19 mouse cellular contexts compared by ENCODE assay signal in the genomic region with DNA sequence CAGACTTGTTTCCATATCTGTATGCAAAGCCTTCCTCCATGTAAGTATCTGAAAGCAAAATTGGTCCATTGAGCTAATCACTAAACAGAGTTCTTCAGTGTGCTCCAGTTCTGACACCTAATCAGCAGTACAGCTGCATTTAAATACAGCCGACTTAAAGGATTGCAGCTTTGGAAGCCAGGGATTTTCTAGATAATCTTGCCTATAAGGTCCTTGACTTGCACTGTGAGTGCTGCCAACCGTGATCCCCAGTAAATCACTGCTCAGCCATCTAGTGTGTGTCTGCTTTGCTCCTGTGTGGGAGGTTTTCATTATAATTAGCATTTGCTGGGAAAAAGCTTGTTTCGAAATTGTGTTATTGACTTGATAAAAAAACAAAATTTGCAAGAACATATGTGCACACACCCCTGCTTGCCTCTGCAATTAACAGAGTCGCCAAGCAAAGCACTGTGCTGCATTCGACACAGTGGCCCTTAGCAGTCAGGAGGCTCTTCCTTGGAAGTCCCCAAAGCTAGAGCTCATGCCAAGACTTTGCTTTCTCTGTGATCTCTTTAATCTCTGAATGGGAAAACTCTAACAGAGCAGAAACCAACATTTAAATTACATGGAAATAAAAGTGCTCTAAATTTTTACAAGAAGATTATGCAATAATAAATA.
DNase-seq lines count a peak whose midpoint lies in the region; ATAC-seq and TF ChIP-seq lines count a peak whose summit lies in the region.
"Had no signal": no experiment of that assay in that cellular context is flagged by ENCODE, and none has a peak within 500 bp of the region (broad histone marks: within the 10 kb centered on the region; RNA-seq: fewer than 3 reads in every experiment).

No protein-coding gene starts in this region.

- peak; percentile 30 for DNase-seq in embryonic facial prominence, embryonic 14.5 days (ENCODE audit: low spot score)
- no peak for DNase-seq in embryonic facial prominence, embryonic 10.5 days (ENCODE audit: low spot score)
- peak; percentile 51 for DNase-seq in lung, embryonic 14.5 days
- DNase-seq in lung, adult 18-20 months: no peak
- DNase-seq in retina, adult 2 months (ENCODE audit: low read depth, low spot score): peak; percentile 51
- DNase-seq in right cerebral cortex, postnatal 14 days: no peak
- no peak for DNase-seq in kidney, adult 9 months
- DNase-seq: adrenal gland, postnatal 10 days; cerebellum, adult 9-10 months; embryo, embryonic 11 days; heart, postnatal 14 days; kidney, adult 18-20 months; liver; lung, adult 2 months; spleen, adult 18-20 months had no signal

- H3K4me1 ChIP-seq in embryonic facial prominence, embryonic 14.5 days (ENCODE audit: control insufficient read depth, insufficient read depth, low read length): no peaks in the 10 kb centered on the region
- H3K4me1 ChIP-seq in embryonic facial prominence, embryonic 10.5 days: peaks cover 6% of the 10 kb centered on the region; the same call in 1 of the 2 replicates
- H3K4me1 ChIP-seq in lung, embryonic 14.5 days (ENCODE audit: insufficient read depth): no peaks in the 10 kb centered on the region
- H3K4me1 ChIP-seq in forebrain, embryonic 16.5 days (replicated peaks; ENCODE audit: control insufficient read depth, insufficient read depth, low read length): peaks cover 8% of the 10 kb centered on the region
- H3K4me1 ChIP-seq: hindbrain, embryonic 15.5 days; stomach, embryonic 15.5 days had no signal

- H3K4me3 ChIP-seq in embryonic facial prominence, embryonic 14.5 days (ENCODE audit: low read depth, low read length): no peak overlapping the region
- no peak overlapping the region for H3K4me3 ChIP-seq in embryonic facial prominence, embryonic 10.5 days
- H3K4me3 ChIP-seq in lung, embryonic 14.5 days (ENCODE audit: low read depth, low read length): no peak overlapping the region
- H3K4me3 ChIP-seq in forebrain, embryonic 16.5 days (replicated peaks; ENCODE audit: low read length): no peak overlapping the region
- H3K4me3 ChIP-seq: erythroblast, embryonic 14.5 days; hindbrain, embryonic 15.5 days; stomach, embryonic 15.5 days had no signal

- 66% methylated on average over 5 of the region's 5 CpGs for WGBS in embryonic facial prominence, embryonic 14.5 days
- WGBS in embryonic facial prominence, embryonic 10.5 days: 75% methylated on average over 5 of the region's 5 CpGs
- WGBS in lung, embryonic 14.5 days: 53% methylated on average over 5 of the region's 5 CpGs
- WGBS in forebrain, embryonic 16.5 days: 21% methylated on average over 5 of the region's 5 CpGs

- no peak overlapping the region for H3K4me2 ChIP-seq in embryonic facial prominence, embryonic 14.5 days (ENCODE audit: low read depth, low read length)
- no peak overlapping the region for H3K4me2 ChIP-seq in lung, embryonic 14.5 days
- no peak overlapping the region for H3K4me2 ChIP-seq in forebrain, embryonic 16.5 days (ENCODE audit: low read length)
- H3K4me2 ChIP-seq: hindbrain, embryonic 15.5 days; stomach, embryonic 15.5 days had no signal

- no peaks in the 10 kb centered on the region for H3K36me3 ChIP-seq in embryonic facial prominence, embryonic 14.5 days (ENCODE audit: control insufficient read depth, insufficient read depth, low read length)
- no peaks in the 10 kb centered on the region for H3K36me3 ChIP-seq in embryonic facial prominence, embryonic 10.5 days (replicated peaks)
- H3K36me3 ChIP-seq in lung, embryonic 14.5 days (ENCODE audit: insufficient read depth): no peaks in the 10 kb centered on the region
- no peaks in the 10 kb centered on the region for H3K36me3 ChIP-seq in forebrain, embryonic 16.5 days (ENCODE audit: control insufficient read depth, insufficient read depth)
- H3K36me3 ChIP-seq: hindbrain, embryonic 15.5 days; stomach, embryonic 15.5 days had no signal

- no peak overlapping the region for H3K27ac ChIP-seq in embryonic facial prominence, embryonic 14.5 days (replicated peaks; ENCODE audit: low read depth, low read length)
- H3K27ac ChIP-seq in embryonic facial prominence, embryonic 10.5 days (replicated peaks): no peak overlapping the region
- H3K27ac ChIP-seq in lung, embryonic 14.5 days (ENCODE audit: low read depth): no peak overlapping the region
- H3K27ac ChIP-seq in forebrain, embryonic 16.5 days (ENCODE audit: low read length): no peak overlapping the region
- H3K27ac ChIP-seq: hindbrain, embryonic 15.5 days; stomach, embryonic 15.5 days had no signal

- no peak overlapping the region for H3K9ac ChIP-seq in embryonic facial prominence, embryonic 14.5 days (ENCODE audit: low read depth, low read length)
- H3K9ac ChIP-seq in lung, embryonic 14.5 days: no peak overlapping the region
- H3K9ac ChIP-seq in forebrain, embryonic 16.5 days (replicated peaks; ENCODE audit: low read depth, low read length): no peak overlapping the region
- H3K9ac ChIP-seq: hindbrain, embryonic 15.5 days; stomach, embryonic 15.5 days had no signal

- no peaks in the 10 kb centered on the region for H3K9me3 ChIP-seq in embryonic facial prominence, embryonic 14.5 days (ENCODE audit: control insufficient read depth, low read length)
- H3K9me3 ChIP-seq in embryonic facial prominence, embryonic 10.5 days: no peaks in the 10 kb centered on the region
- no peaks in the 10 kb centered on the region for H3K9me3 ChIP-seq in lung, embryonic 14.5 days (ENCODE audit: low read depth, low read length)
- H3K9me3 ChIP-seq in forebrain, embryonic 16.5 days (ENCODE audit: control insufficient read depth, low read length): no peaks in the 10 kb centered on the region
- H3K9me3 ChIP-seq: hindbrain, embryonic 15.5 days; stomach, embryonic 15.5 days had no signal

- ATAC-seq in embryonic facial prominence, embryonic 14.5 days (ENCODE audit: low read depth): no peak
- ATAC-seq in lung, embryonic 14.5 days (ENCODE audit: insufficient read depth): no peak; the same call in 1 of the 2 replicates
- ATAC-seq in forebrain, embryonic 16.5 days: peak; percentile 57

- H3K27me3 ChIP-seq in embryonic facial prominence, embryonic 14.5 days (replicated peaks; ENCODE audit: control insufficient read depth, insufficient read depth, low read length): no peaks in the 10 kb centered on the region
- H3K27me3 ChIP-seq in embryonic facial prominence, embryonic 10.5 days (replicated peaks; ENCODE audit: low read depth, poor library complexity, severe bottlenecking): no peaks in the 10 kb centered on the region
- no peaks in the 10 kb centered on the region for H3K27me3 ChIP-seq in lung, embryonic 14.5 days (ENCODE audit: insufficient read depth, low read length)
- H3K27me3 ChIP-seq in forebrain, embryonic 16.5 days (replicated peaks; ENCODE audit: control insufficient read depth, insufficient read depth, low read length): no peaks in the 10 kb centered on the region
- H3K27me3 ChIP-seq: hindbrain, embryonic 15.5 days; stomach, embryonic 15.5 days had no signal

- no peak for TF ChIP-seq CTCF in lung, embryonic 14.5 days (IDR thresholded peaks at IDR 0.05; ENCODE audit: low read depth)

Comparison
In these comparisons a context has a peak if more than half of its experiments do, and no peak if none do; other contexts are left out.
1. DNase-seq: peak in embryonic facial prominence, embryonic 14.5 days (single experiment), lung, embryonic 14.5 days (single experiment) and retina, adult 2 months (single experiment); none in embryonic facial prominence, embryonic 10.5 days (single experiment), lung, adult 18-20 months (0 of 2), right cerebral cortex, postnatal 14 days (single experiment) and kidney, adult 9 months (single experiment).